In the genomic region with DNA sequence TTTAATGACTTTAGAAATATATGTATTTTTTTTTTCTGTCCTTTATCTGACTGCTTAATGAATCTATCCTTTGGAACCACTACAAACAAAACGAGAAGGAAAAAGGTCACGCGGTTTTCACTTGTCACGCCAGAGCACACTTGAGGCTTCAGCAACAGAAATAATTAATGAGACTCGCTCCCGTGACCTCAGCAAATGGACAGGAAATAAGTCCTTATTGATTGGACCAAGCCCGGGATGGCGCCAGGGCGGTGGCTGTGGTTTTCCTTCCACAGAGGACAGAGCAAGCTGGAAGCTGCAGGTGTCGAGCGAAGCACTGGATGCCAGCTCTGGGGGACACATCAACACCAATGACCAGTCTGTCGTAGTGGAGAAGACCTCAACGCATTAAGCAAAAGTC, we compare ENCODE assay signal across 9 mouse cellular contexts. TPM values are rescaled to one million over a fixed set of nuclear protein-coding genes. Genes with fewer than 3 reads are reported as not detected.
DNase-seq lines count a peak whose midpoint lies in the region; ATAC-seq and TF ChIP-seq lines count a peak whose summit lies in the region.
"Had no signal": no experiment of that assay in that cellular context is flagged by ENCODE, and none has a peak within 500 bp of the region (broad histone marks: within the 10 kb centered on the region; RNA-seq: fewer than 3 reads in every experiment).

No protein-coding gene starts in this region.

- no peaks in the 10 kb centered on the region for H3K27me3 ChIP-seq in lung, embryonic 16.5 days (ENCODE audit: control insufficient read depth, insufficient read depth, low read depth, low read length)
- H3K27me3 ChIP-seq in hindbrain, postnatal 0 days (ENCODE audit: insufficient read depth, low read length), result no peaks in the 10 kb centered on the region
- H3K27me3 ChIP-seq in stomach, postnatal 0 days (ENCODE audit: control insufficient read depth, insufficient read depth, low read length), result no peaks in the 10 kb centered on the region
- H3K27me3 ChIP-seq: megakaryocyte, embryonic 14.5 days had no signal

- no peaks in the 10 kb centered on the region for H3K9me3 ChIP-seq in lung, embryonic 16.5 days (ENCODE audit: control insufficient read depth, low read length)
- H3K9me3 ChIP-seq in hindbrain, postnatal 0 days (ENCODE audit: low read length), result no peaks in the 10 kb centered on the region
- no peaks in the 10 kb centered on the region for H3K9me3 ChIP-seq in stomach, postnatal 0 days (ENCODE audit: control insufficient read depth, low read length)

- intact Hi-C loops in left cerebral cortex, adult 2 months (cut with DNase I), result no loop called here

- no peak for TF ChIP-seq CTCF in lung, adult 2 months (IDR thresholded peaks at IDR 0.05; ENCODE audit: insufficient read depth, low read length)
- no peak for TF ChIP-seq CTCF in hindbrain, postnatal 0 days (IDR thresholded peaks at IDR 0.05; ENCODE audit: low read depth)
- no peak for TF ChIP-seq CTCF in stomach, postnatal 0 days (IDR thresholded peaks at IDR 0.05; ENCODE audit: low read depth)
- no peak for TF ChIP-seq CTCF in left cerebral cortex, adult 2 months (IDR thresholded peaks at IDR 0.05)

- peaks cover 2% of the 10 kb centered on the region; the same call in 1 of the 2 replicates for H3K4me1 ChIP-seq in lung, embryonic 16.5 days (replicated peaks; ENCODE audit: control insufficient read depth, insufficient read depth, low read length)
- H3K4me1 ChIP-seq in lung, adult 2 months (ENCODE audit: control insufficient read depth, insufficient read depth, low read length), result no peaks in the 10 kb centered on the region
- peaks cover 9% of the 10 kb centered on the region; the same call in 1 of the 2 replicates for H3K4me1 ChIP-seq in hindbrain, postnatal 0 days (ENCODE audit: insufficient read depth, low read length)
- H3K4me1 ChIP-seq in stomach, postnatal 0 days (replicated peaks; ENCODE audit: control insufficient read depth, insufficient read depth), result no peaks in the 10 kb centered on the region

- DNase-seq in lung, adult 2 months, result no peak
- DNase-seq in hindbrain, postnatal 0 days (ENCODE audit: low spot score), result peak; percentile 50
- DNase-seq in lung, postnatal 36 days, result peak; percentile 24
- peak; percentile 38 for DNase-seq in stomach, postnatal 0 days (ENCODE audit: low spot score)
- DNase-seq in ovary, postnatal 10 days (ENCODE audit: low spot score), result no peak
- no peak for DNase-seq in left cerebral cortex, adult 2 months (ENCODE audit: extremely low spot score in 1 of 2, low spot score in 2 of 2)
- no peak for DNase-seq in layer of hippocampus, adult 9-11 months

- WGBS in lung, embryonic 16.5 days, result 39% methylated on average over 13 of the region's 13 CpGs
- WGBS in lung, adult 2 months, result 41% methylated on average over 13 of the region's 13 CpGs
- WGBS in hindbrain, postnatal 0 days, result 26% methylated on average over 13 of the region's 13 CpGs
- WGBS in stomach, postnatal 0 days, result 46% methylated on average over 13 of the region's 13 CpGs

- no peak overlapping the region for H3K27ac ChIP-seq in lung, embryonic 16.5 days (ENCODE audit: low read length)
- H3K27ac ChIP-seq in hindbrain, postnatal 0 days, result peak overlapping the region; percentile 75
- H3K27ac ChIP-seq in stomach, postnatal 0 days (replicated peaks), result no peak overlapping the region
- no peak overlapping the region for H3K27ac ChIP-seq in left cerebral cortex, adult 2 months

- TF ChIP-seq POLR2A in lung, adult 2 months (IDR thresholded peaks at IDR 0.05; ENCODE audit: borderline replicate concordance, extremely low read depth, low read depth, low read length), result no peak

- ATAC-seq in lung, embryonic 16.5 days (ENCODE audit: low read depth), result 0 out of 2 replicates have a peak, but pooled peaks have one; percentile 31
- no peak for ATAC-seq in hindbrain, postnatal 0 days
- peak; percentile 45; the same call in 1 of the 2 replicates for ATAC-seq in stomach, postnatal 0 days (ENCODE audit: low FRiP score, low TSS enrichment)

- TF ChIP-seq EP300 in stomach, postnatal 0 days (optimal IDR thresholded peaks at IDR 0.05), result no peak

- H3K4me2 ChIP-seq in lung, embryonic 16.5 days (ENCODE audit: low read depth, low read length), result no peak overlapping the region
- no peak overlapping the region for H3K4me2 ChIP-seq in hindbrain, postnatal 0 days (ENCODE audit: low read depth, low read length)
- no peak overlapping the region for H3K4me2 ChIP-seq in stomach, postnatal 0 days (replicated peaks; ENCODE audit: low read depth)

- H3K9ac ChIP-seq in lung, embryonic 16.5 days (ENCODE audit: low read length), result no peak overlapping the region
- no peak overlapping the region for H3K9ac ChIP-seq in hindbrain, postnatal 0 days (replicated peaks; ENCODE audit: low read length)
- H3K9ac ChIP-seq in stomach, postnatal 0 days (ENCODE audit: low read length), result no peak overlapping the region

- no peaks in the 10 kb centered on the region for H3K36me3 ChIP-seq in lung, embryonic 16.5 days (ENCODE audit: control insufficient read depth, insufficient read depth, low read length)
- H3K36me3 ChIP-seq in hindbrain, postnatal 0 days (ENCODE audit: insufficient read depth, low read length), result no peaks in the 10 kb centered on the region
- H3K36me3 ChIP-seq in stomach, postnatal 0 days (ENCODE audit: control insufficient read depth, insufficient read depth, low read length), result no peaks in the 10 kb centered on the region

- no peak overlapping the region for H3K4me3 ChIP-seq in lung, embryonic 16.5 days (ENCODE audit: low read length)
- no peak overlapping the region for H3K4me3 ChIP-seq in lung, adult 2 months (replicated peaks; ENCODE audit: extremely low read depth, low read depth, low read length)
- H3K4me3 ChIP-seq in hindbrain, postnatal 0 days (ENCODE audit: low read length), result no peak overlapping the region
- no peak overlapping the region for H3K4me3 ChIP-seq in stomach, postnatal 0 days (ENCODE audit: low read depth, low read length)
- H3K4me3 ChIP-seq in left cerebral cortex, adult 2 months, result no peak overlapping the region
- H3K4me3 ChIP-seq: megakaryocyte, embryonic 14.5 days had no signal

RNA-seq across cellular contexts. Expression of gene Bend3, which starts 38.6 kb away (rescaled TPM):
- polyA plus RNA-seq in lung, embryonic 16.5 days (2015; fragmentation: Nextera tagmentation; extraction: Ambion mirVana), result 1.7 and 2.3 TPM in 2 replicates
- 3.1 and 4.0 TPM in 2 replicates for polyA plus RNA-seq in lung, adult 2 months (2012; rRNA removed)
- total RNA-seq in hindbrain, postnatal 0 days (2014; rRNA removed), result 10.7 and 11.9 TPM in 2 replicates
- polyA plus RNA-seq in hindbrain, postnatal 0 days (2015; fragmentation: Nextera tagmentation; extraction: Ambion mirVana), result 1.5 and 2.2 TPM in 2 replicates
- 0.61 and 0.97 TPM in 2 replicates for polyA plus RNA-seq in stomach, postnatal 0 days (2015; fragmentation: Nextera tagmentation; extraction: Ambion mirVana)
- 1 to 10 TPM; 5.4 to 6.1 TPM for total RNA-seq in left cerebral cortex, adult 2 months (2021)

Comparison
In these comparisons a context has a peak if more than half of its experiments do, and no peak if none do; other contexts are left out.
1. DNase-seq: peak in hindbrain, postnatal 0 days (single experiment), lung, postnatal 36 days (single experiment) and stomach, postnatal 0 days (single experiment); none in lung, adult 2 months (single experiment), ovary, postnatal 10 days (single experiment), left cerebral cortex, adult 2 months (0 of 2) and layer of hippocampus, adult 9-11 months (single experiment).